Mouse (Mus musculus): ENCODE measurements around the gene Trim40. TPM values are rescaled to one million over a fixed set of nuclear protein-coding genes. Genes with fewer than 3 reads are reported as not detected.

Gene Trim40
- 0.06 and 0.14 TPM in 2 replicates for polyA plus RNA-seq (2015; fragmentation: Nextera tagmentation; extraction: Ambion mirVana)

GRCm38 (mm10) chr17:36890073-36890903 is at the start of gene Trim40:
Gene Trim40 (minus strand): TSS chr17:36890123.
- H3K4me2 ChIP-seq = no peak within 1 kb of the TSS
- no peak within 1 kb of the TSS for H3K9ac ChIP-seq
- H3K9me3 ChIP-seq = no peaks in the 10 kb centered on the region
- H3K4me3 ChIP-seq = no peak within 1 kb of the TSS
- no peaks in the 10 kb centered on the region for H3K36me3 ChIP-seq
- WGBS = 89% methylated on average over 5 of the region's 5 CpGs
- H3K27ac ChIP-seq (replicated peaks) = no peak within 1 kb of the TSS
- no peaks in the 10 kb centered on the region for H3K4me1 ChIP-seq (replicated peaks)
- no peaks in the 10 kb centered on the region for H3K27me3 ChIP-seq
- no peak for ATAC-seq (ENCODE audit: low FRiP score, low read depth)

GRCm38 (mm10) chr17:36938056-36938455 is 48.1 kb upstream of the Trim40 start:
- H3K9ac ChIP-seq = no peak overlapping the region
- H3K4me2 ChIP-seq = no peak overlapping the region
- no peaks in the 10 kb centered on the region for H3K36me3 ChIP-seq
- no peak overlapping the region for H3K27ac ChIP-seq (replicated peaks)
- peaks cover 7% of the 10 kb centered on the region for H3K4me1 ChIP-seq (replicated peaks)
- ATAC-seq (ENCODE audit: low FRiP score, low read depth) = no peak
- peaks cover 16% of the 10 kb centered on the region for H3K27me3 ChIP-seq
- WGBS = 93% methylated on average over 2 of the region's 2 CpGs
- H3K9me3 ChIP-seq = no peaks in the 10 kb centered on the region
- no peak overlapping the region for H3K4me3 ChIP-seq

GRCm38 (mm10) chr17:36931806-36932205 is 41.9 kb upstream of the Trim40 start:
- WGBS = 85% methylated on average over 2 of the region's 2 CpGs
- ATAC-seq (ENCODE audit: low FRiP score, low read depth) = no peak
- no peak overlapping the region for H3K4me3 ChIP-seq

DNA sequence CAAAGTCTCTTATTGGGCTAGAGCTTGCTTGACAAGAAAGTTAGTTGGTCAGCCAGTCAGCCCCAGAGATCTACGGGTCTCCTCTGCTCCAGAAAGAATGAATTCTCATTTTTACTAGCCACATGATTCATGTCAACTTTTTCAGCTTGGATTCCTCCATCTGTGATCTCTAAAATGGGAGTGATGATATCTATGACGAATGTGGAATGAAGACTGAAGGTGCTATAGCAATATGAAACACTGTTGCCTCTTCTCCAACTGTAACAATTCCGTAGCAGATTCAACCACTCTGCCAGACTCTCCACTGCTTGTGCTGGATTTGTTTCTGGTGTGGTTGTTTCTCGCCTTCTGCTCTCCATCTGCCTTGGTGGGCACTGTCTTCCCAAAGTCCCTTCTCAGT is 41.2 kb upstream of the Trim40 start:
- no peak overlapping the region for H3K9ac ChIP-seq
- 89% methylated on average over 4 of the region's 4 CpGs for WGBS
- no peaks in the 10 kb centered on the region for H3K27me3 ChIP-seq

More at GRCm38 (mm10) chr17:36931806-36932205, 41.9 kb upstream of the Trim40 start:
- no peak overlapping the region for H3K4me2 ChIP-seq
- no peaks in the 10 kb centered on the region for H3K27me3 ChIP-seq
- no peaks in the 10 kb centered on the region for H3K9me3 ChIP-seq
- no peak overlapping the region for H3K9ac ChIP-seq
- no peaks in the 10 kb centered on the region for H3K4me1 ChIP-seq (replicated peaks)
- H3K36me3 ChIP-seq = no peaks in the 10 kb centered on the region
- no peak overlapping the region for H3K27ac ChIP-seq (replicated peaks)

GRCm38 (mm10) chr17:36930233-36930632 is 40.3 kb upstream of the Trim40 start:
- WGBS = 71% methylated on average over 6 of the region's 6 CpGs
- Histone ChIP-seq H3K36me3 (no peaks in the 10 kb centered on the region), H3K4me1 (replicated peaks) (no peaks in the 10 kb centered on the region)

More for the DNA sequence above, 41.2 kb upstream of the Trim40 start:
- Histone ChIP-seq H3K4me3 (no peak overlapping the region), H3K27ac (replicated peaks) (no peak overlapping the region), H3K36me3 (no peaks in the 10 kb centered on the region), H3K4me2 (no peak overlapping the region), H3K4me1 (replicated peaks) (no peaks in the 10 kb centered on the region), H3K9me3 (no peaks in the 10 kb centered on the region)
- ATAC-seq (ENCODE audit: low FRiP score, low read depth) = no peak

GRCm38 (mm10) chr17:36929236-36929932 is 39.5 kb upstream of the Trim40 start:
- Histone ChIP-seq H3K27ac (replicated peaks) (no peak overlapping the region), H3K36me3 (no peaks in the 10 kb centered on the region), H3K4me3 (no peak overlapping the region), H3K4me1 (replicated peaks) (no peaks in the 10 kb centered on the region), H3K9me3 (no peaks in the 10 kb centered on the region), H3K4me2 (no peak overlapping the region), H3K9ac (no peak overlapping the region), H3K27me3 (no peaks in the 10 kb centered on the region)
- no peak for ATAC-seq (ENCODE audit: low FRiP score, low read depth)
- 73% methylated on average over 12 of the region's 12 CpGs for WGBS

More at GRCm38 (mm10) chr17:36930233-36930632, 40.3 kb upstream of the Trim40 start:
- no peak for ATAC-seq (ENCODE audit: low FRiP score, low read depth)
- H3K4me2 ChIP-seq = no peak overlapping the region
- no peak overlapping the region for H3K4me3 ChIP-seq
- H3K9me3 ChIP-seq = no peaks in the 10 kb centered on the region
- no peak overlapping the region for H3K9ac ChIP-seq
- H3K27me3 ChIP-seq = no peaks in the 10 kb centered on the region
- no peak overlapping the region for H3K27ac ChIP-seq (replicated peaks)

DNA sequence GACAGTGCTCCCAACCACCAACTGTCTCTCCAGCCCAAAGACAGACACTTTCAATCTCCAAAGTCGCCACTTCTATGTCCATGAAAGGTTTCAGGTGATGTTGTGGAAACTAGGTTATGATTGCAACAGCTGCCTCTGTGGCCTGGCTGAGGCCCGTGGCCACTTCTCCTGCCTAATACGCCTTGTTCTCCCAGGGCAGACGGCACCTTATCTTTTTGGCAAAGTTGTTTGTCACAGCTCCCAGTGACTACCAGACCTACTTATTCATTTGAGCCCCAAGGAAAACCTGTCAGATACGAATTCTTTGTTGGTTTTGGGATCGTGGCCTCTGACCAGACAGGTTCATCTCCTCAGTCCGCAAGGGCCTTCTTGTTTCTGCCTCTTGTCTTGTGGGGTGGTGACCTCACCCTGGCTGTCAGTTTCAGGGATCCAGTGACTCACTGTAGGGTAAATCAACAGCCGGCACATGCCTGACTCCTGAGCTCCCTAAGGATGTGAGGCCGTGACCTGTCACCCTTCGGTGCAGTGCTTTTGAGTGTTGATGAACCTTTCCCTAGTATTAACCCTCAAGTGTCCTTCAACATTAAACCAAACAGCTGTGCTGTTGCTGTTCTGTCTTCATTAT is 37.7 kb upstream of the Trim40 start:
- H3K4me2 ChIP-seq = no peak overlapping the region
- no peaks in the 10 kb centered on the region for H3K9me3 ChIP-seq
- H3K36me3 ChIP-seq = no peaks in the 10 kb centered on the region
- no peak overlapping the region for H3K9ac ChIP-seq
- ATAC-seq (ENCODE audit: low FRiP score, low read depth) = no peak
- H3K4me1 ChIP-seq (replicated peaks) = no peaks in the 10 kb centered on the region
- no peak overlapping the region for H3K4me3 ChIP-seq
- H3K27me3 ChIP-seq = no peaks in the 10 kb centered on the region
- H3K27ac ChIP-seq (replicated peaks) = no peak overlapping the region
- WGBS = 68% methylated on average over 10 of the region's 10 CpGs

GRCm38 (mm10) chr17:36923491-36923890 is 33.6 kb upstream of the Trim40 start:
- no peak overlapping the region for H3K4me3 ChIP-seq
- H3K36me3 ChIP-seq = no peaks in the 10 kb centered on the region
- H3K9me3 ChIP-seq = no peaks in the 10 kb centered on the region
- no peak overlapping the region for H3K27ac ChIP-seq (replicated peaks)
- WGBS = 62% methylated on average over 4 of the region's 4 CpGs
- ATAC-seq (ENCODE audit: low FRiP score, low read depth) = no peak
- H3K4me1 ChIP-seq (replicated peaks) = no peaks in the 10 kb centered on the region
- H3K4me2 ChIP-seq = no peak overlapping the region
- H3K9ac ChIP-seq = no peak overlapping the region
- H3K27me3 ChIP-seq = no peaks in the 10 kb centered on the region

GRCm38 (mm10) chr17:36922715-36923114 is 32.8 kb upstream of the Trim40 start:
- no peaks in the 10 kb centered on the region for H3K9me3 ChIP-seq
- ATAC-seq (ENCODE audit: low FRiP score, low read depth) = no peak
- 89% methylated on average over 4 of the region's 4 CpGs for WGBS
- no peaks in the 10 kb centered on the region for H3K4me1 ChIP-seq (replicated peaks)
- H3K27me3 ChIP-seq = no peaks in the 10 kb centered on the region
- no peak overlapping the region for H3K4me2 ChIP-seq
- no peak overlapping the region for H3K27ac ChIP-seq (replicated peaks)
- no peak overlapping the region for H3K9ac ChIP-seq
- no peak overlapping the region for H3K4me3 ChIP-seq
- H3K36me3 ChIP-seq = no peaks in the 10 kb centered on the region

DNA sequence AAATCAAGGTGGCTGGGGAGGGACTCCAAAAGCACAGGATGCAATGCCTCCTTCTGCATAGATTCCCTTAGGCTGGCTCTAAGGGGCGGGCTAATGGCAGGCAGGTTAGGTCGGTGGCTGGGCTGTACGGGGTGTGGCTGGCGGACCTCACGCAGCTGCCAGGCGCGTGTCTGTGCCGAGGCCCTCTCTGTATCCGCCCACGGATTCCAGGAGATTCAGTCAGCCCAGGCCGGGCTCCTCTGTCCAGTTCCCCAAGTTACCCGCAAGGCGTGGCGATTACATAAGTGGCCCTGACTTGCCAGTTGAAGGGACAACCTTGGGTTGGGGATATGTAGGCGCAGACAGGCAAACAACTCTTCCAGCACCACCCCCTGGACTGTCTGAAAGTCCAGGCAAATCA is 30.3 kb upstream of the Trim40 start:
- H3K9me3 ChIP-seq = no peaks in the 10 kb centered on the region
- ATAC-seq (ENCODE audit: low FRiP score, low read depth) = no peak

DNA sequence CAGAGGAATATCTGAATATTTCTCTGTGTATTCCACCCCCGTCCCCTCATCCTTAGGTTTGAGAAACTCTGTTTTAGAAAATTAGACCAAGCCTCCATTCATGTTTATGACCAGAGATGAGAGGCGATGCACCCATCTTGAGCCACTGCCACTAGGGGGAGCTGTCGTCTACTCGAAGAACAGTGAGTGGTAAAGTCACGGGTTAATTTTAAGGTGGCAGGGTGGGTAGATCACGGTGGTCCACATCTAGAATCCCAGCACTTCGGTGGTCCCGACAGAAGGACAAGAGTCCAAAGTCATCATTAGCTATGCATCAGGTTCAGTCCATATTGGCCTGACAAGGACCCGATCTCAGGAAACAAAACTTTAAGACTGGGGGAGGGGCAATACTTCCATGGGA is 25.2 kb upstream of the Trim40 start:
- Histone ChIP-seq H3K27me3 (no peaks in the 10 kb centered on the region), H3K9me3 (no peaks in the 10 kb centered on the region), H3K4me3 (no peak overlapping the region), H3K27ac (replicated peaks) (no peak overlapping the region), H3K4me2 (no peak overlapping the region), H3K4me1 (replicated peaks) (no peaks in the 10 kb centered on the region), H3K36me3 (no peaks in the 10 kb centered on the region), H3K9ac (no peak overlapping the region)
- 13% methylated on average over 9 of the region's 9 CpGs for WGBS
- no peak for ATAC-seq (ENCODE audit: low FRiP score, low read depth)

More for the DNA sequence above, 30.3 kb upstream of the Trim40 start:
- Histone ChIP-seq H3K27ac (replicated peaks) (no peak overlapping the region), H3K4me3 (no peak overlapping the region), H3K4me2 (no peak overlapping the region), H3K4me1 (replicated peaks) (no peaks in the 10 kb centered on the region), H3K36me3 (no peaks in the 10 kb centered on the region), H3K9ac (no peak overlapping the region), H3K27me3 (no peaks in the 10 kb centered on the region)
- 62% methylated on average over 15 of the region's 15 CpGs for WGBS

DNA sequence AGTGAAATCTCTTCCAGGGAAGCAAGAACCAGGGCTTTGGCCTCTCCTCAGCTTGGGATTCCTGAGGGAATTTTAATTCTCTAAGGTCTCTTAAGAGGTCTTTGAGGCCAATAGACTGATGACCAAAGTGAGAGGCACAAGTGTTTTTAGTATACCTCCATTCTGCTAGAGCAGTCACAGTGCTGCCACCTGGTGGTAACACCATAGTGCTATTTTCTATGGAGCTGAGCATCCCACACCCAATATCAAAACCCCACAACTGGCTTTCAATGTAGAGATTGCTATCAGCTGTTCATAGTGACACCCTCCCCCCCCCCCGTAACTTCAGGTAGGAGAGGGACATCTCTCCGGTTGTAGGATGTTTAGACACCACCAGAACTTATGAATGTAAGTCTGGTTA is 24.2 kb upstream of the Trim40 start:
- Histone ChIP-seq H3K4me3 (no peak overlapping the region), H3K9ac (no peak overlapping the region), H3K9me3 (no peaks in the 10 kb centered on the region), H3K4me2 (no peak overlapping the region), H3K27me3 (no peaks in the 10 kb centered on the region), H3K27ac (replicated peaks) (no peak overlapping the region), H3K36me3 (no peaks in the 10 kb centered on the region), H3K4me1 (replicated peaks) (no peaks in the 10 kb centered on the region)
- ATAC-seq (ENCODE audit: low FRiP score, low read depth) = no peak
- whole genome bisulfite sequencing = 7% methylated on average over 2 of the region's 2 CpGs
